Mouse (Mus musculus): ENCODE data around the gene Krtap1-3. TPM values are rescaled to one million over a fixed set of nuclear protein-coding genes. Genes with fewer than 3 reads are reported as not detected.

The Krtap1-3 gene
- total RNA-seq (2023), result not detected

GRCm38 (mm10) chr11:99590981-99591380 is at the start of gene Krtap1-3:
Krtap1-3 (minus strand) TSS chr11:99591339.

GRCm38 (mm10) chr11:99634653-99635134 is 43.6 kb upstream of the Krtap1-3 start, which contains the start of gene Krtap4-2:
Krtap4-2 (minus strand) TSS chr11:99635084.

DNA sequence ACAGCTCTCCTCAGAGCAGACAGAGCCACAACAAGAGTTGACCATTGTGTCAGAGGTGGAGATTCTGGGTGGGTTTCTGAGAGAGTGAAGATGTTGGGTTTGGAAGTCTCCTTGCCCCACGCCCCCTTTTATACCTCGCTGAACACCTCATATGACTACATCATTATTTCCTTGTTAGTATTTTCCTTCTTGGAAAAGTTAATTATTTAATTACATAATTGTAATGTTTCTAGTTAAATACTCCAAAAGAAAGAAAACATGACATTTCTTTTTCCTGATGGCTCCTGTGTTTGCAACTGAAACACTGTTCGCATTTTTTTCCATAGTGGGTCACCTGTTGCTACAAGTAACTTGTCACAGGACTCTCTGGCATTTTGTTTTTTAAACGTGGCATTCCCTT is 37.0 kb upstream of the Krtap1-3 start, which contains the start of gene Krtap4-1:
Gene Krtap4-1 (minus strand): TSS at position 101 of the 400 bp plus-strand sequence.

DNA sequence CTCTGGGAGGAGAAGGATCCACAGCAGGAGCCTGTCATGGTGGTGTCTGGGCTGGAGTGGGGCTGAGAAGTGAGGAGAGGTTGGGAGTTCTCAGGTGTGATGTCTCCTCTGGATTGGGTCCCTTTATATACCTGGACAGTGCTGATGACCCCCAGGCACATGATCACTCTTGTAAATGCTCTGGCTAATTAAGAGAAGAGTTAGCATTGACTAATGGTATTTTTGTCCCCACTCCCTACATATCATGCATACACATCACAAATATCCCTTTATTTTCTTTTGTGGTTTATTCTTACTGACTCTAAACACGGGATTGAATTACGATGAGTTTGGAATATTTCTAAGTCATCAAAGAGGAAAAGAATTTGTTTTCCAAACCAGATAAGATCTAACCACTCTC is 29.2 kb upstream of the Krtap1-3 start, which contains the start of gene Gm11562:
Gene Gm11562 (minus strand): TSS at position 101 of the 400 bp plus-strand sequence.

DNA sequence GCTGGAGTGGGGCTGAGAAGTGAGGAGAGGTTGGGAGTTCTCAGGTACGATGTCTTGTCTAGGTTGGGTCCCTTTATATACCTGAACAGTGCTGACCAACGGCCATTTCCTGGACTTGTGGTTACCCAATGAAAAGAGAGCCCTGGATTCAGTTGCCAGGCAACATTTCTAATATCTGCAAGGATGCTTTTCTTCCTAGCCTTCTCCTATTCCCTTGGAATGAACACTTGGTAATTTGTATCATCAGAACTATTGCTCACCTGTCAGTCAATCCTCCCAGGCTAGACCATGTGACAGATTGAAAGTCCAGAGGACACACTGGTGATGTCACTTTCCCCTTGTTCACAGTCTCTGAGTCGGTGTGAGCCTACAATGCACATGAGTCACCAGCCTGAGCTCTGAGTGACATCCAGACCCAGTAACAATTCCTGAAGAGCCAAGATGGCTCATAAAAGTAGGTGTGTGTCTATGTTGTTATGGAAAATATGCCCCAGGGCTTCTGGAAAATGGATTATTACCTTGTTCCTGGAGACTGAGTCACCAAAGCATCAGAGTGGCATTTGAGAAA is 23.7 kb upstream of the Krtap1-3 start, which contains the start of gene Krtap2-4:
Gene Krtap2-4 (minus strand): TSS at position 51 of the 568 bp plus-strand sequence.

DNA sequence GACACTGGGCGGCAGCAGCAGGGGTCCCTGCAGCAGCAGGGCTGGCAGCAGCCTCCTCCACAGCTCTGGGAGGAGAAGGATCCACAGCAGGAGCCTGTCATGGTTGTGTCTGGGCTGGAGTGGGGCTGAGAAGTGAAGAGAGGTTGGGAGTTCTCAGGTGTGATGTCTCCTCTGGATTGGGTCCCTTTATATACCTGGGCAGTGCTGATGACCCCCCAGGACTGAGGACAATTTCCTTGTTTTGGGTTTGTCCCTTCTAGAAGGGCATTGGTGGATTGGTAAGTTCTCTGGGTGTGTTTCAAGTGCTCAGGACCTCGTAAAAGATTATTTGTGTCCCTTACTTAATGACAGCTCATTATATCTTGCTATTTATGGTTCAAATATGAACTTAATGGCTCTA is 18.9 kb upstream of the Krtap1-3 start, which contains the start of gene Gm11937:
Gene Gm11937 (minus strand): TSS at position 101 of the 400 bp plus-strand sequence.

GRCm38 (mm10) chr11:99603208-99603607 is 12.1 kb upstream of the Krtap1-3 start, which contains the start of gene Gm11938:
Gm11938 (minus strand) TSS chr11:99603308.

GRCm38 (mm10) chr11:99597742-99598141 is 6.6 kb upstream of the Krtap1-3 start, which contains the start of gene Krtap9-3:
Krtap9-3 (minus strand) TSS chr11:99598105.

GRCm38 (mm10) chr11:99583245-99583704 is 7.9 kb downstream of the Krtap1-3 start, which contains the start of gene Krtap1-4:
Krtap1-4 (minus strand) TSS chr11:99583654.

GRCm38 (mm10) chr11:99580636-99581035 is 10.5 kb downstream of the Krtap1-3 start, which contains the start of gene Krtap1-5:
Krtap1-5 (minus strand) TSS chr11:99581016.

DNA sequence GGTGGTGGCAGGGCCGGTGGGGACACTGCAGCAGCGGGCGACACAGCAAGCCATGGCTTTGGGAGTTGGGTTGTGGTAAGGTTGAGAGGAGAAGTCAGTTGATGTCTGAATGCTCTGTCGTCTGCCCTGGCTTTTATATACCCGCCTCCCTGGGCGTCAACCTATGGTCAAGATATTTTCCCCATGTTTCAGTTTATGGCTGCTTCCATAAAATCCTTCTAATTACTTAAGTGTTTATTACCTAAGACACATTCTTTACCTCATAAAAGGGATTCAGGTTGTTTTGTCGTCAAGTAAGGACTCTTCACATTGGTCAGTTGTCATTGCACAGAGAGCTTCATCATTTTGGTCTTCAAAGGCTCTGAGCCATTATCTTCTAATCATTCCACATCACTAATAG is 24.6 kb downstream of the Krtap1-3 start, which contains the start of gene Krtap3-1:
Gene Krtap3-1 (minus strand): TSS at position 101 of the 400 bp plus-strand sequence.

DNA sequence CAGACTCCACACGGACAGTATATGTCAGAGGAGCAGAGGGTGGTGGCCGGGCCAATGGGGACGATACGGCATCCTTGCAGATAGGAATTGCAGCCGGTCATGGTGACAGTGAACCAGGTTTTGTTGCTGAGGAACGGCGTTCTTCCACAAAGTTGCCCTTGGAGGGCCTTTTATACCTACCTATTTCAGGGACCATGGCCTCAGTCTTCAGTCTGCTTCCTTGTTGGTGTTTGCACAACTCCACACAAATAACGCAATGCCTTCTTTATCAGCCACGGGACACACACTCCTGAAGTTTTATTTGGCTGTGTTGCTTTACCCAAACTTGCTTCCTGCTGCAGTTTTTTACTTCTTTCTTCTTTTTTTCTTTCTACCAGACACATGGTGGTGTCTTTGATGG is 31.8 kb downstream of the Krtap1-3 start, which contains the start of gene Gm11939:
Gene Gm11939 (minus strand): TSS at position 101 of the 400 bp plus-strand sequence.

DNA sequence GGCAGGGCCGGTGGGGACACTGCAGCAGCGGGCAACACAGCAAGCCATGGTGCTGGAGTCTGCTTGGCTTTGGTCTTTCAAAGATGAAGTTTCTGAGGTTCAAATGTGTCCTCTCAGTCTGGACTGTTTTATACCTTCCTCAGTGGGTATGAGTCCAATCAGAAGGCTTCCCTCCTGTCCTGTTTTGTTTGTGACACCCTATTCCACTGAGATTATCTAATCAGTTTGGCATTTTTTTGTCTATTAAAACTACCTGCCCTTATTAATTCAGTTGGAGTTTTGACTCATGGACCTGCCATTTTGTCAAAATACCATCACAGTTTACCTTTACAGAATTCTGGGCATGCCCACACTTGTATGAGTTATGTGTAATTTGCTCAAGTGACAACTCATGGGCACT is 34.4 kb downstream of the Krtap1-3 start, which contains the start of gene Krtap3-2:
Gene Krtap3-2 (minus strand): TSS at position 101 of the 400 bp plus-strand sequence.

DNA sequence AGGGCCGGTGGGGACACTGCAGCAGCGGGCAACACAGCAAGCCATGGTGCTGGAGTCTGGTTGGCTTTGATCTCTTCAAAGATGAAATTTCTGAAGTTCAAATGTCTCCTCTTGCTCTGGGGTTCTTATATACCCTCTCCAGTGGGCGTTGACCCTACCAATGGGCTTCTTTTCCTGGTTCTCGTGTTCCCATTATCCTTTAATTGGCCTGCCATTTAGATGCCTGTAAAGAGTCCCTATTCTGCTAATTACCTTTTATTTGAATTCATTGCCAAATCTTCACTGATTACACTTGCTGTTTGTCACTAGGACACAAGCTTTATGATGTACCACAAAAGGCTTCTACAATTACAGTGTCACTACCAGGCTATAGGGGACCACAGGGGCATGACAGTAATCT is 40.4 kb downstream of the Krtap1-3 start, which contains the start of gene Krtap3-3:
Gene Krtap3-3 (minus strand): TSS at position 101 of the 400 bp plus-strand sequence.

Other genes with a start within 250 kb of the Krtap1-3 start
- not detected for gene Krt27, start 240.2 kb downstream of the Krtap1-3 start, total RNA-seq (2023)
- not detected for gene Krt28, start 216.4 kb downstream of the Krtap1-3 start, total RNA-seq (2023)
- gene Krt10, start 202.0 kb downstream of the Krtap1-3 start, total RNA-seq (2023), result 4.6 TPM
- gene Krt12, start 169.1 kb downstream of the Krtap1-3 start, total RNA-seq (2023), result not detected
- gene Krt20, start 153.2 kb downstream of the Krtap1-3 start, total RNA-seq (2023), result not detected
- not detected for gene Krt23, start 98.2 kb downstream of the Krtap1-3 start, total RNA-seq (2023)
- gene Krt39, start 70.0 kb downstream of the Krtap1-3 start, total RNA-seq (2023), result not detected
- not detected for gene Krt40, start 48.2 kb downstream of the Krtap1-3 start, total RNA-seq (2023)
- gene Krtap3-3, start 40.5 kb downstream of the Krtap1-3 start, total RNA-seq (2023), result not detected
- gene Krtap3-2, start 34.5 kb downstream of the Krtap1-3 start, total RNA-seq (2023), result not detected
- gene Gm11939, start 31.9 kb downstream of the Krtap1-3 start, total RNA-seq (2023), result not detected
- not detected for gene Krtap3-1, start 24.7 kb downstream of the Krtap1-3 start, total RNA-seq (2023)
- not detected for gene Krtap1-5, start 10.3 kb downstream of the Krtap1-3 start, total RNA-seq (2023)
- not detected for gene Krtap1-4, start 7.7 kb downstream of the Krtap1-3 start, total RNA-seq (2023)
- not detected for gene Krtap9-3, start 6.8 kb upstream of the Krtap1-3 start, total RNA-seq (2023)
- not detected for gene Gm11938, start 12.0 kb upstream of the Krtap1-3 start, total RNA-seq (2023)
- not detected for gene Gm11937, start 18.9 kb upstream of the Krtap1-3 start, total RNA-seq (2023)
- not detected for gene Krtap2-4, start 23.5 kb upstream of the Krtap1-3 start, total RNA-seq (2023)
- gene Gm11562, start 29.1 kb upstream of the Krtap1-3 start, total RNA-seq (2023), result not detected
- not detected for gene Krtap4-1, start 36.9 kb upstream of the Krtap1-3 start, total RNA-seq (2023)
- not detected for gene Krtap4-2, start 43.7 kb upstream of the Krtap1-3 start, total RNA-seq (2023)
- gene Krtap4-7, start 52.8 kb upstream of the Krtap1-3 start, total RNA-seq (2023), result not detected
- not detected for gene Gm11555, start 58.9 kb upstream of the Krtap1-3 start, total RNA-seq (2023)
- not detected for gene Gm11563, start 67.6 kb upstream of the Krtap1-3 start, total RNA-seq (2023)
- gene Krtap4-6, start 74.6 kb upstream of the Krtap1-3 start, total RNA-seq (2023), result not detected
- not detected for gene Gm14190, start 99.4 kb upstream of the Krtap1-3 start, total RNA-seq (2023)
- gene Gm14180, start 143.0 kb upstream of the Krtap1-3 start, total RNA-seq (2023), result not detected
- not detected for gene Gm11595, start 181.6 kb upstream of the Krtap1-3 start, total RNA-seq (2023)
- not detected for gene Krtap4-8, start 189.4 kb upstream of the Krtap1-3 start, total RNA-seq (2023)
- gene Krtap4-9, start 193.9 kb upstream of the Krtap1-3 start, total RNA-seq (2023), result not detected
- not detected for gene Gm11596, start 202.1 kb upstream of the Krtap1-3 start, total RNA-seq (2023)
- not detected for gene Gm11569, start 207.6 kb upstream of the Krtap1-3 start, total RNA-seq (2023)
- gene Gm11554, start 213.1 kb upstream of the Krtap1-3 start, total RNA-seq (2023), result not detected
- not detected for gene Krtap4-13, start 218.6 kb upstream of the Krtap1-3 start, total RNA-seq (2023)
- gene Gm11564, start 224.3 kb upstream of the Krtap1-3 start, total RNA-seq (2023), result not detected
- not detected for gene 2300003K06Rik, start 246.7 kb upstream of the Krtap1-3 start, total RNA-seq (2023)

Measured in CD4-positive naive resting alpha-beta T cell, adult 76 days (primary cell).